In genomic region chr10:128321641-128322040, GRCm38 (mm10) we compare ENCODE assay signal across 8 mouse cellular contexts. TPM values are rescaled to one million over a fixed set of nuclear protein-coding genes. Genes with fewer than 3 reads are reported as not detected.
DNase-seq lines count a peak whose midpoint lies in the region; ATAC-seq and TF ChIP-seq lines count a peak whose summit lies in the region.

No protein-coding gene starts in this region.

- 39% methylated on average over 12 of the region's 12 CpGs for WGBS in heart, adult 2 months
- WGBS in forebrain, embryonic 16.5 days = 55% methylated on average over 12 of the region's 12 CpGs
- WGBS in macrophage (ENCODE audit: missing documents) = 62% methylated on average over 12 of the region's 12 CpGs

- H3K9me3 ChIP-seq in ES-Bruce4 (replicated peaks; ENCODE audit: control insufficient read depth, insufficient read depth, low read length, poor library complexity, severe bottlenecking) = no peaks in the 10 kb centered on the region
- no peaks in the 10 kb centered on the region for H3K9me3 ChIP-seq in forebrain, embryonic 16.5 days (ENCODE audit: control insufficient read depth, low read length)

- TF ChIP-seq CTCF in heart, adult 2 months (IDR thresholded peaks at IDR 0.05) = no peak
- TF ChIP-seq CTCF in ES-Bruce4 (IDR thresholded peaks at IDR 0.05; ENCODE audit: low read depth, low read length) = no peak

- H3K27me3 ChIP-seq in heart, adult 2 months (ENCODE audit: control insufficient read depth, insufficient read depth, low read length) = no peaks in the 10 kb centered on the region
- no peaks in the 10 kb centered on the region for H3K27me3 ChIP-seq in ES-Bruce4 (ENCODE audit: control insufficient read depth, insufficient read depth, low read length, poor library complexity, severe bottlenecking)
- H3K27me3 ChIP-seq in forebrain, embryonic 16.5 days (replicated peaks; ENCODE audit: control insufficient read depth, insufficient read depth, low read length) = no peaks in the 10 kb centered on the region

- peaks cover 4% of the 10 kb centered on the region for H3K4me1 ChIP-seq in heart, adult 2 months (ENCODE audit: control insufficient read depth, insufficient read depth, low read length)
- no peaks in the 10 kb centered on the region for H3K4me1 ChIP-seq in ES-Bruce4 (ENCODE audit: control insufficient read depth, insufficient read depth, low read length)
- H3K4me1 ChIP-seq in forebrain, embryonic 16.5 days (replicated peaks; ENCODE audit: control insufficient read depth, insufficient read depth, low read length) = peaks cover 18% of the 10 kb centered on the region

- no peaks in the 10 kb centered on the region; the same call in 1 of the 2 replicates for H3K36me3 ChIP-seq in heart, adult 2 months (ENCODE audit: control insufficient read depth, insufficient read depth, low read length)
- peaks cover 19% of the 10 kb centered on the region for H3K36me3 ChIP-seq in ES-Bruce4 (ENCODE audit: control insufficient read depth, insufficient read depth, low read length, poor library complexity, severe bottlenecking)
- peaks cover 27% of the 10 kb centered on the region for H3K36me3 ChIP-seq in forebrain, embryonic 16.5 days (ENCODE audit: control insufficient read depth, insufficient read depth)
- peaks cover 33% of the 10 kb centered on the region for H3K36me3 ChIP-seq in macrophage (ENCODE audit: inconsistent target)

- H3K79me2 ChIP-seq in heart, adult 2 months (replicated peaks; ENCODE audit: control insufficient read depth, insufficient read depth, low read length) = no peaks in the 10 kb centered on the region
- peaks cover 19% of the 10 kb centered on the region; the same call in 1 of the 2 replicates for H3K79me2 ChIP-seq in macrophage (ENCODE audit: inconsistent target)

- no peak for TF ChIP-seq POLR2A in heart, adult 2 months (IDR thresholded peaks at IDR 0.05; ENCODE audit: insufficient read depth, low read depth, low read length)
- TF ChIP-seq POLR2A in ES-Bruce4 (IDR thresholded peaks at IDR 0.05; ENCODE audit: insufficient read depth, low read length) = no peak

- DNase-seq in heart, adult 2 months = no peak
- DNase-seq in heart, adult 11 months = no peak
- DNase-seq in right cerebral cortex, postnatal 14 days = no peak
- no peak for DNase-seq in cerebellum, adult 9-11 months
- no peak for DNase-seq in left cerebral cortex, adult 9 months (ENCODE audit: low spot score in 2 of 2)

- ATAC-seq in forebrain, embryonic 16.5 days = no peak

- intact Hi-C loops in heart, adult 2 months (cut with DNase I) = loop anchor here (2.0 kb wide), 1 partner anchor 15 kb away; the partner anchor contains the start of gene Cs

- H3K4me2 ChIP-seq in forebrain, embryonic 16.5 days (ENCODE audit: low read length) = peak overlapping the region; percentile 73

- H3K27ac ChIP-seq in heart, adult 2 months = peak overlapping the region; percentile 98
- H3K27ac ChIP-seq in ES-Bruce4 (ENCODE audit: insufficient read depth, low read length) (peak overlapping the region; percentile 74), macrophage (peak overlapping the region; percentile 89; the same call in 1 of the 2 replicates)
- peak overlapping the region; percentile 55 for H3K27ac ChIP-seq in forebrain, embryonic 16.5 days (ENCODE audit: low read length)

- 0 out of 2 replicates have a peak overlapping the region, but pooled peaks have one; percentile 33 for H3K9ac ChIP-seq in heart, adult 2 months (ENCODE audit: low read depth, low read length)
- peak overlapping the region; percentile 83 for H3K9ac ChIP-seq in ES-Bruce4 (ENCODE audit: low read depth, poor library complexity, severe bottlenecking)
- peak overlapping the region; percentile 42; the same call in 1 of the 2 replicates for H3K9ac ChIP-seq in forebrain, embryonic 16.5 days (replicated peaks; ENCODE audit: low read depth, low read length)

- peak overlapping the region; percentile 81 for H3K4me3 ChIP-seq in heart, adult 2 months
- H3K4me3 ChIP-seq in ES-Bruce4 (ENCODE audit: low read depth, low read length) (peak overlapping the region; percentile 84), macrophage (ENCODE audit: inconsistent target) (peak overlapping the region; percentile 90)
- H3K4me3 ChIP-seq in forebrain, embryonic 16.5 days (replicated peaks; ENCODE audit: low read length) = peak overlapping the region; percentile 99

- TF ChIP-seq EP300 in heart, adult 2 months (IDR thresholded peaks at IDR 0.05; ENCODE audit: insufficient read depth, low read depth, low read length) = no peak
- TF ChIP-seq EP300 in ES-Bruce4 (IDR thresholded peaks at IDR 0.05; ENCODE audit: insufficient read depth, low read depth, low read length) = no peak

RNA-seq across cellular contexts. Expression of gene Cnpy2, which starts 0.6 kb away (rescaled TPM):
- total RNA-seq in heart, adult 2 months (2021) = 10 to 100 TPM; 58.9 to 65.3 TPM
- polyA plus RNA-seq in heart, adult 2 months (2012; rRNA removed) = 27.8 and 48.0 TPM in 2 replicates
- polyA plus RNA-seq in ES-Bruce4 (2011; ENCODE audit: insufficient read depth, insufficient read length, low read depth, missing spikeins) = 62.9 and 68.4 TPM in 2 replicates
- polyA plus RNA-seq in forebrain, embryonic 16.5 days (2015; fragmentation: Nextera tagmentation; extraction: Ambion mirVana) = 190 and 195 TPM in 2 replicates
- 10 to 100 TPM in 15 of 26 experiments, 1 to 10 TPM in 11; 2.3 to 38.6 (median 13.5) TPM for total RNA-seq in macrophage (2018; cell fraction: chromatin; rRNA removed)
- 100 to 1,000 TPM in 13 of 26 experiments, 10 to 100 TPM in 13; 76.7 to 167 (median 98.7) TPM for total RNA-seq in macrophage (2018; cell fraction: cytosol; rRNA removed)
- total RNA-seq in macrophage (2018; cell fraction: nucleus; rRNA removed) = 10 to 100 TPM; 20.6 to 57.3 (median 34.6) TPM
- polyA plus RNA-seq in macrophage (2018) = 83.6 to 112 TPM (median 85.3 TPM) in 3 replicates

RNA-seq across cellular contexts. Expression of gene Cs, which starts 15.9 kb away (rescaled TPM):
- total RNA-seq in heart, adult 2 months (2021) = 1,000 to 10,000 TPM in 1 of 2 experiments, 100 to 1,000 TPM in 1; 947 to 1,091 TPM
- 1,148 and 1,658 TPM in 2 replicates for polyA plus RNA-seq in heart, adult 2 months (2012; rRNA removed)
- polyA plus RNA-seq in ES-Bruce4 (2011; ENCODE audit: insufficient read depth, insufficient read length, low read depth, missing spikeins) (197 and 202 TPM in 2 replicates), macrophage (2018) (94.4 to 128 TPM (median 100 TPM) in 3 replicates)
- 247 and 259 TPM in 2 replicates for polyA plus RNA-seq in forebrain, embryonic 16.5 days (2015; fragmentation: Nextera tagmentation; extraction: Ambion mirVana)
- 100 to 1,000 TPM in 2 of 26 experiments, 10 to 100 TPM in 24; 40.6 to 106 (median 61.2) TPM for total RNA-seq in macrophage (2018; cell fraction: chromatin; rRNA removed)
- 100 to 1,000 TPM; 102 to 144 (median 114) TPM for total RNA-seq in macrophage (2018; cell fraction: cytosol; rRNA removed)
- 100 to 1,000 TPM in 6 of 26 experiments, 10 to 100 TPM in 20; 59.8 to 120 (median 88.4) TPM for total RNA-seq in macrophage (2018; cell fraction: nucleus; rRNA removed)

RNA-seq across cellular contexts. Expression of gene Pan2, which starts 18.5 kb away (rescaled TPM):
- 1 to 10 TPM; 6.5 to 6.9 TPM for total RNA-seq in heart, adult 2 months (2021)
- 15.2 and 19.8 TPM in 2 replicates for polyA plus RNA-seq in heart, adult 2 months (2012; rRNA removed)
- polyA plus RNA-seq in ES-Bruce4 (2011; ENCODE audit: insufficient read depth, insufficient read length, low read depth, missing spikeins) (40.5 and 40.8 TPM in 2 replicates), macrophage (2018) (2.9 to 5.7 TPM (median 3.4 TPM) in 3 replicates)
- polyA plus RNA-seq in forebrain, embryonic 16.5 days (2015; fragmentation: Nextera tagmentation; extraction: Ambion mirVana) = 27.8 and 28.5 TPM in 2 replicates
- 10 to 100 TPM in 25 of 26 experiments, 1 to 10 TPM in 1; 8.8 to 51.1 (median 37.7) TPM for total RNA-seq in macrophage (2018; cell fraction: chromatin; rRNA removed)
- total RNA-seq in macrophage (2018; cell fraction: cytosol; rRNA removed) = 1 to 10 TPM; 2.2 to 6.0 (median 3.9) TPM
- 10 to 100 TPM in 25 of 26 experiments, 1 to 10 TPM in 1; 9.7 to 45.3 (median 22.1) TPM for total RNA-seq in macrophage (2018; cell fraction: nucleus; rRNA removed)

RNA-seq across cellular contexts. Expression of gene Il23a, which starts 23.1 kb away (rescaled TPM):
- under 1 TPM in 1 of 2 experiments, not detected in 1; 0.16 TPM for total RNA-seq in heart, adult 2 months (2021)
- 0.12 TPM in 1 of 2 replicates, not detected in the other for polyA plus RNA-seq in heart, adult 2 months (2012; rRNA removed)
- polyA plus RNA-seq in ES-Bruce4 (2011; ENCODE audit: insufficient read depth, insufficient read length, low read depth, missing spikeins) (4.7 and 5.7 TPM in 2 replicates), macrophage (2018) (0.10 TPM in 1 of 3 replicates, not detected in the others)
- polyA plus RNA-seq in forebrain, embryonic 16.5 days (2015; fragmentation: Nextera tagmentation; extraction: Ambion mirVana) = 0.39 TPM in 1 of 2 replicates, not detected in the other
- total RNA-seq in macrophage (2018; cell fraction: chromatin; rRNA removed) = 10 to 100 TPM in 6 of 26 experiments, 1 to 10 TPM in 5, under 1 TPM in 3, not detected in 12; 0.41 to 41.0 (median 4.1) TPM
- 10 to 100 TPM in 4 of 26 experiments, 1 to 10 TPM in 6, under 1 TPM in 8, not detected in 8; 0.15 to 66.5 (median 1.3) TPM for total RNA-seq in macrophage (2018; cell fraction: cytosol; rRNA removed)
- total RNA-seq in macrophage (2018; cell fraction: nucleus; rRNA removed) = 10 to 100 TPM in 5 of 26 experiments, 1 to 10 TPM in 7, under 1 TPM in 6, not detected in 8; 0.28 to 66.8 (median 2.3) TPM

RNA-seq across cellular contexts. Expression of gene Coq10a, which starts 47.2 kb away (rescaled TPM):
- total RNA-seq in heart, adult 2 months (2021) = 100 to 1,000 TPM; 332 to 391 TPM
- polyA plus RNA-seq in heart, adult 2 months (2012; rRNA removed) = 356 and 500 TPM in 2 replicates
- polyA plus RNA-seq in ES-Bruce4 (2011; ENCODE audit: insufficient read depth, insufficient read length, low read depth, missing spikeins) (18.7 and 20.2 TPM in 2 replicates), macrophage (2018) (20.5 to 35.2 TPM (median 25.5 TPM) in 3 replicates)
- 32.2 and 32.7 TPM in 2 replicates for polyA plus RNA-seq in forebrain, embryonic 16.5 days (2015; fragmentation: Nextera tagmentation; extraction: Ambion mirVana)
- 100 to 1,000 TPM in 2 of 26 experiments, 10 to 100 TPM in 24; 13.3 to 122 (median 50.9) TPM for total RNA-seq in macrophage (2018; cell fraction: chromatin; rRNA removed)
- 10 to 100 TPM; 12.0 to 35.3 (median 21.6) TPM for total RNA-seq in macrophage (2018; cell fraction: cytosol; rRNA removed)
- total RNA-seq in macrophage (2018; cell fraction: nucleus; rRNA removed) = 100 to 1,000 TPM in 3 of 26 experiments, 10 to 100 TPM in 23; 11.0 to 129 (median 43.5) TPM

Comparison
In these comparisons a context has a peak if more than half of its experiments do, and no peak if none do; other contexts are left out.
1. H3K9ac ChIP-seq: peak in every context shown above with its lines; median percentile 83 in ES-Bruce4; 42 in forebrain, embryonic 16.5 days; 33 in heart, adult 2 months.